Mouse (Mus musculus): ENCODE data around the gene Mnd1.

Gene Mnd1

GRCm38 (mm10) chr3:84092875-84093274 is 62.7 kb downstream of the Mnd1 start:
- no peak for DNase-seq (ENCODE audit: low read depth, low spot score)

GRCm38 (mm10) chr3:84090982-84091381 is 64.6 kb downstream of the Mnd1 start:
- no peak for DNase-seq (ENCODE audit: low read depth, low spot score)

- no peak for DNase-seq (ENCODE audit: low read depth, low spot score)
These were observed 68.7 kb downstream of the Mnd1 start for GRCm38 (mm10) chr3:84086921-84087320.

GRCm38 (mm10) chr3:84086337-84086736 is 69.2 kb downstream of the Mnd1 start:
- no peak for DNase-seq (ENCODE audit: low read depth, low spot score)

- DNase-seq (ENCODE audit: low read depth, low spot score) = no peak
These were observed 70.2 kb downstream of the Mnd1 start for GRCm38 (mm10) chr3:84085429-84085828.

- DNase-seq (ENCODE audit: low read depth, low spot score) = no peak
These were observed 74.3 kb downstream of the Mnd1 start for GRCm38 (mm10) chr3:84081208-84081722.

- DNase-seq (ENCODE audit: low read depth, low spot score) = no peak
These were observed 75.5 kb downstream of the Mnd1 start for GRCm38 (mm10) chr3:84080074-84080473.

GRCm38 (mm10) chr3:84077505-84077904 is 78.1 kb downstream of the Mnd1 start:
- no peak for DNase-seq (ENCODE audit: low read depth, low spot score)

- no peak for DNase-seq (ENCODE audit: low read depth, low spot score)
These were observed 78.8 kb downstream of the Mnd1 start for GRCm38 (mm10) chr3:84076543-84077332.

GRCm38 (mm10) chr3:84075516-84075915 is 80.1 kb downstream of the Mnd1 start:
- no peak for DNase-seq (ENCODE audit: low read depth, low spot score)

- DNase-seq (ENCODE audit: low read depth, low spot score) = no peak
These were observed 80.8 kb downstream of the Mnd1 start for GRCm38 (mm10) chr3:84074777-84075176.

GRCm38 (mm10) chr3:84071641-84072040 is 83.9 kb downstream of the Mnd1 start:
- DNase-seq (ENCODE audit: low read depth, low spot score) = no peak

GRCm38 (mm10) chr3:84070811-84071210 is 84.8 kb downstream of the Mnd1 start:
- DNase-seq (ENCODE audit: low read depth, low spot score) = no peak

- no peak for DNase-seq (ENCODE audit: low read depth, low spot score)
These were observed 86.5 kb downstream of the Mnd1 start for GRCm38 (mm10) chr3:84068831-84069709.

- DNase-seq (ENCODE audit: low read depth, low spot score) = no peak
These were observed 89.8 kb downstream of the Mnd1 start for GRCm38 (mm10) chr3:84065825-84066224.

GRCm38 (mm10) chr3:84063369-84063914 is 92.1 kb downstream of the Mnd1 start:
- DNase-seq (ENCODE audit: low read depth, low spot score) = no peak

- DNase-seq (ENCODE audit: low read depth, low spot score) = no peak
These were observed 93.8 kb downstream of the Mnd1 start for GRCm38 (mm10) chr3:84061523-84062453.

- DNase-seq (ENCODE audit: low read depth, low spot score) = no peak
These were observed 94.6 kb downstream of the Mnd1 start for GRCm38 (mm10) chr3:84060946-84061345.

GRCm38 (mm10) chr3:84060128-84060527 is 95.5 kb downstream of the Mnd1 start:
- no peak for DNase-seq (ENCODE audit: low read depth, low spot score)

- no peak for DNase-seq (ENCODE audit: low read depth, low spot score)
These were observed 95.9 kb downstream of the Mnd1 start for GRCm38 (mm10) chr3:84059676-84060075.

GRCm38 (mm10) chr3:84059261-84059660 is 96.3 kb downstream of the Mnd1 start:
- DNase-seq (ENCODE audit: low read depth, low spot score) = no peak

Data from retina, postnatal 7 days (tissue).